Mouse (Mus musculus) embryonic facial prominence, embryonic 14.5 days (tissue): Measurements from ENCODE around the gene Spred1. TPM values are rescaled to one million over a fixed set of nuclear protein-coding genes. Genes with fewer than 3 reads are reported as not detected.

ENCODE experiments used
- ATAC-seq: fragments of 200-750 bp; cut with Nextera tagmentation; 2 replicates; pipeline ENCODE4 v1.8.0; 2017; ENCODE audit warnings: low read depth, moderate number of reproducible peaks, moderate TSS enrichment
- DNase-seq: peaks from one replicate; pipeline ENCODE4 v3.0.0-alpha.2; 2015; ENCODE audit warnings: low spot score
- H3K27ac ChIP-seq: fragments of 300-500 bp; sonication (generic); replicated peaks from 2 replicates; pipeline ENCODE4 v1.5.1; 2014; ENCODE audit warnings: low read depth, mild to moderate bottlenecking, low read length, moderate library complexity
- H3K27me3 ChIP-seq: fragments of 300-500 bp; sonication (generic); replicated peaks from 2 replicates; pipeline ENCODE4 v1.6.1; 2014; ENCODE audit warnings: low read length; ENCODE audit not compliant: control insufficient read depth, insufficient read depth
- H3K36me3 ChIP-seq: fragments of 300-500 bp; sonication (generic); 2 replicates; pipeline ENCODE4 v1.6.1; 2014; ENCODE audit warnings: low read length, mixed read lengths; ENCODE audit not compliant: control insufficient read depth, insufficient read depth
- H3K4me1 ChIP-seq: fragments of 300-500 bp; sonication (generic); 2 replicates; pipeline ENCODE4 v1.6.1; 2014; ENCODE audit warnings: antibody characterized with exemption, low read length; ENCODE audit not compliant: control insufficient read depth, insufficient read depth
- H3K4me2 ChIP-seq: fragments of 300-500 bp; sonication (generic); 2 replicates; pipeline ENCODE4 v1.6.1; 2014; ENCODE audit warnings: low read depth, mild to moderate bottlenecking, low read length, moderate library complexity, mixed read lengths
- H3K4me3 ChIP-seq: fragments of 300-500 bp; sonication (generic); 2 replicates; pipeline ENCODE4 v1.5.1; 2014; ENCODE audit warnings: low read depth, mild to moderate bottlenecking, low read length
- H3K9ac ChIP-seq: fragments of 300-500 bp; sonication (generic); 2 replicates; pipeline ENCODE4 v1.6.1; 2014; ENCODE audit warnings: low read depth, mild to moderate bottlenecking, low read length, moderate library complexity, mixed read lengths
- H3K9me3 ChIP-seq: fragments of 300-500 bp; sonication (generic); 2 replicates; pipeline ENCODE4 v1.6.1; 2016; ENCODE audit warnings: low read length; ENCODE audit not compliant: control insufficient read depth
- WGBS: fragments of 180-500 bp; shearing (Covaris S2); extraction: QIAGEN DNeasy Blood & Tissue Kit; methylation state at CpG from one replicate; pipeline ENCODE4 v1.1.7; 2014; 5-methylcytosine and 5-hydroxymethylcytosine counted together
- microRNA counts: library from miRNA; unstranded; fragments of <30 nt; microRNA quantifications from one replicate; lab custom pipeline; 2017
- microRNA-seq: library from miRNA; unstranded; fragments of <30 nt; microRNA quantifications from one replicate; pipeline ENCODE4, GENCODE M21; 2016; ENCODE audit warnings: borderline number of aligned reads
- polyA plus RNA-seq: library from polyadenylated mRNA; unstranded; fragments of >200 nt; fragmentation: Nextera tagmentation; extraction: Ambion mirVana; gene quantifications from 2 replicates; pipeline ENCODE4 v1.2.1, GENCODE M21; 2014

Gene Spred1
- polyA plus RNA-seq, 1 experiment from 2014 or later: 27.5 TPM

- H3K4me2 ChIP-seq: no peak overlapping the region
- 67% methylated on average over 7 of the region's 7 CpGs for WGBS
Measured at GRCm38 (mm10) chr2:117230261-117230660, 109.1 kb downstream of the Spred1 start.

DNA sequence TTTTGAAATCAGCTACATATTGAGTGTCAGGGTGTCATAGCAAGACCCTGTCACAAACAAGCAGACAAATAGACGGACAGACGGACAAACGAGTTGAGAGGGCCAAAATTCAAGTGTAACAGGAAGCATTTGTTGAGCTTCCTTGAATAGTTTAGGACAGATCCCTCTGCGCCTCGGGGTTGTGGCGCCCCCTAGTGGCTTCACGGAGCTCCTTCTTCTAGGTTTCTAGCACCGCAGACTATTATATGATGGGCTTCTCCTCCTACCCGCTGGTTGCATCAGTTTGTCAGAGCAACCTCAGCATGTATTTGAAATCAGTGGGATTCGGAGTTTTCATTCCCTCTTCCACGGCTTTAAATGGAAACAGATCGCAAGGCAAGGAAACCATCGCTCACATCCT is 110.1 kb downstream of the Spred1 start:
- Histone ChIP-seq H3K9ac (no peak overlapping the region), H3K36me3 (no peaks in the 10 kb centered on the region), H3K4me3 (no peak overlapping the region), H3K27ac (no peak overlapping the region), H3K4me1 (no peaks in the 10 kb centered on the region), H3K27me3 (peaks cover 4% of the 10 kb centered on the region), H3K9me3 (no peaks in the 10 kb centered on the region), H3K4me2 (0 out of 2 replicates have a peak overlapping the region, but pooled peaks have one; percentile 7)
- WGBS: 5% methylated on average over 13 of the region's 13 CpGs
- ATAC-seq (peak; percentile 86; the same call in 1 of the 2 replicates), DNase-seq (peak; percentile 88)

More at GRCm38 (mm10) chr2:117230261-117230660, 109.1 kb downstream of the Spred1 start:
- Histone ChIP-seq H3K9ac (no peak overlapping the region), H3K27me3 (peaks cover 4% of the 10 kb centered on the region), H3K9me3 (no peaks in the 10 kb centered on the region), H3K36me3 (no peaks in the 10 kb centered on the region), H3K27ac (no peak overlapping the region), H3K4me1 (no peaks in the 10 kb centered on the region), H3K4me3 (no peak overlapping the region)
- no peak for ATAC-seq
- DNase-seq: no peak

MicroRNA genes within 50 kb of the gene (microRNA counts, 519-probe panel; counts per million panel counts)
- 2,755 counts per million, percentile 59 among the panel's probes with 10 or more counts for microRNA mmu-miR-674 (lab: Ali Mortazavi, UCI)

Small RNA genes within 50 kb of the gene (microRNA-seq; reads per million reads assigned to microRNA genes)
- gene Mir674: 841 reads per million, percentile 73 among the genes with 10 or more reads in this experiment

Other genes with a start within 250 kb of the Spred1 start
- gene Tmco5, start 242.7 kb upstream of the Spred1 start, polyA plus RNA-seq: not detected in 2 replicates
- gene Fam98b, start 128.4 kb downstream of the Spred1 start, polyA plus RNA-seq: 9.9 and 10.0 TPM in 2 replicates
- gene Rasgrp1, start 221.6 kb downstream of the Spred1 start, polyA plus RNA-seq: 0.97 and 1.9 TPM in 2 replicates